Mouse (Mus musculus): ENCODE results near the gene Pard3b.

The Pard3b gene

GRCm38 (mm10) chr1:61651454-61652271 is 13.0 kb downstream of the Pard3b start:
- Histone ChIP-seq H3K27me3 (ENCODE audit: insufficient read depth, low read length) (no peaks in the 10 kb centered on the region), H3K36me3 (ENCODE audit: insufficient read depth, low read length) (no peaks in the 10 kb centered on the region), H3K4me1 (replicated peaks; ENCODE audit: low read depth, low read length) (no peaks in the 10 kb centered on the region), H3K9me3 (ENCODE audit: low read length) (no peaks in the 10 kb centered on the region), H3K4me3 (replicated peaks; ENCODE audit: low read length) (no peak overlapping the region)
- TF ChIP-seq POU5F1 (IDR thresholded peaks at IDR 0.05; ENCODE audit: borderline replicate concordance, low read length) (no peak), CTCF (conservative IDR thresholded peaks at IDR 0.05; ENCODE audit: low read length) (no peak), NANOG (IDR thresholded peaks at IDR 0.05; ENCODE audit: borderline replicate concordance, low read length) (no peak)

DNA sequence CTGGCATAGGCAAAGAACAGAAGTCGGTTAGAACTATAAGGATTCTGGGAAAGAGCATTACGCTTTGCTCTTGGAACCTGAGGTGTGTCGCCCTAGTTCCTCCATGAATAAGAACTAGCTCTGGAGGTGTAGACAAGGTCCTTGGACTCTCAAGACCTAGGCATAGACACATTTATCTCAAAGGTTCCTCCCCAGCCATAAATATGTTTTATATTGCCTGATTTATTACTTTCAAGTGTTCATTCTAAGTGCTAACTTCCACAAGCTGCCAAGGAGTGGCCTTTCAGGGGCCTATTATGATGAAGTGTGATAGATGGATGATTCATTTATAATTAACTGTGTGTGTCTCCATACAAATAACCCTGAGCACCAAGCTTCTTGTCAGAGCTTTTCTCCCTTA is 19.1 kb downstream of the Pard3b start:
- no peaks in the 10 kb centered on the region for H3K4me1 ChIP-seq (replicated peaks; ENCODE audit: low read depth, low read length)
- no peaks in the 10 kb centered on the region for H3K9me3 ChIP-seq (ENCODE audit: low read length)
- no peaks in the 10 kb centered on the region for H3K36me3 ChIP-seq (ENCODE audit: insufficient read depth, low read length)
- H3K27me3 ChIP-seq (ENCODE audit: insufficient read depth, low read length), result no peaks in the 10 kb centered on the region
- TF ChIP-seq POU5F1 (IDR thresholded peaks at IDR 0.05; ENCODE audit: borderline replicate concordance, low read length) (no peak), NANOG (IDR thresholded peaks at IDR 0.05; ENCODE audit: borderline replicate concordance, low read length) (no peak), CTCF (conservative IDR thresholded peaks at IDR 0.05; ENCODE audit: low read length) (no peak)
- no peak overlapping the region for H3K4me3 ChIP-seq (replicated peaks; ENCODE audit: low read length)

- TF ChIP-seq NANOG (IDR thresholded peaks at IDR 0.05; ENCODE audit: borderline replicate concordance, low read length) (no peak), CTCF (conservative IDR thresholded peaks at IDR 0.05; ENCODE audit: low read length) (no peak), POU5F1 (IDR thresholded peaks at IDR 0.05; ENCODE audit: borderline replicate concordance, low read length) (no peak)
- Histone ChIP-seq H3K9me3 (ENCODE audit: low read length) (no peaks in the 10 kb centered on the region), H3K4me3 (replicated peaks; ENCODE audit: low read length) (no peak overlapping the region)
Measured at GRCm38 (mm10) chr1:61659931-61660330, 21.3 kb downstream of the Pard3b start.

DNA sequence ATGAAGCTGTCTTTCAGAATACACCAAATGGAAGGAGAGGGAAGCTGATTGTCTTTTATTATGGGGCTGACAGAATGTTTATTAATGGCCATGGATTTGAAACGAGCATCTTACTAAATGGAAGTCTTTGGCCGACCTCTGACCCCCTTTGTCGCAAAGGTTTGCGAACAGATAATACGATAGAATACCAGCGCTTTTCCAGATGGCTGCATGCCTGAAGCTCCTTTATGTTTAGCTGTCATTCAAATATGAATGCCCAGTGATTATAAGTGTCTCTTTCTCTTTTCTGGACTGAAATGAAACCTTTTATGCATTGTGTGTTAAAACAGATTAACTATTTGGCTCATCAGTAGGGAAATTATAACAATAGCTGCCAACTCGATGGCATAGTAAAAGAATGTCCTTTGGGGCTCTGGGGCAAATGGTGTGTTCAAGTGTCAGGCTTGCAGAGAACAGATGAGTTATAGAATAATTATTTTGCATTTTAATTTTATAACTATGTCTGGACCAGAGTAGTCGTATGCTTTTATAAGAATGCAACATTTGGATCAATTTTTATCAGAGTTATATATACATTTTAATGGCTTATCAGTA is 46.7 kb downstream of the Pard3b start:
- no peak for TF ChIP-seq NANOG (IDR thresholded peaks at IDR 0.05; ENCODE audit: borderline replicate concordance, low read length)
- no peak for TF ChIP-seq CTCF (conservative IDR thresholded peaks at IDR 0.05; ENCODE audit: low read length)
- TF ChIP-seq POU5F1 (IDR thresholded peaks at IDR 0.05; ENCODE audit: borderline replicate concordance, low read length), result no peak
- H3K4me1 ChIP-seq (replicated peaks; ENCODE audit: low read depth, low read length), result peaks cover 14% of the 10 kb centered on the region

More at GRCm38 (mm10) chr1:61659931-61660330, 21.3 kb downstream of the Pard3b start:
- Histone ChIP-seq H3K4me1 (replicated peaks; ENCODE audit: low read depth, low read length) (no peaks in the 10 kb centered on the region), H3K36me3 (ENCODE audit: insufficient read depth, low read length) (no peaks in the 10 kb centered on the region), H3K27me3 (ENCODE audit: insufficient read depth, low read length) (no peaks in the 10 kb centered on the region)

DNA sequence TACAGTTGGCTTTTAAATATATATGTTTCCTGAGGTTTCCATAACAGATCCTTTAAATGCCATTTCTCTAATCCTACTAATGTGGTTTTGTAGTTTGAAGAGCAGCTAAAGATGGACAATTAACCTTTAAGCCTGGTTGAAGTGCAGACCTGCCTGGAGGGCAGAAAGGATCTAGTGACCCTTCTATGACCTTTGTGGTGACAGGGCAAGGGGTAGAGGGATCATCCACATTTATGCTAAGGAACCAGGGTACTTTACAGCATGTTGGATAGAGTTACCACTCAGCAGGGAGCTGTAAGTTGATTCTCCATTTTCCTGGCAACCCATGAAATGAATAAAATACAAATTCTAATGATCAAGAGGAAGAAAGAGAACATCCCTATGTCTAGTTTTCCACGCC is 47.3 kb downstream of the Pard3b start:
- Histone ChIP-seq H3K9me3 (ENCODE audit: low read length) (no peaks in the 10 kb centered on the region), H3K4me3 (replicated peaks; ENCODE audit: low read length) (no peak overlapping the region), H3K4me1 (replicated peaks; ENCODE audit: low read depth, low read length) (peaks cover 14% of the 10 kb centered on the region), H3K27me3 (ENCODE audit: insufficient read depth, low read length) (no peaks in the 10 kb centered on the region), H3K36me3 (ENCODE audit: insufficient read depth, low read length) (no peaks in the 10 kb centered on the region)
- TF ChIP-seq CTCF (conservative IDR thresholded peaks at IDR 0.05; ENCODE audit: low read length) (no peak), POU5F1 (IDR thresholded peaks at IDR 0.05; ENCODE audit: borderline replicate concordance, low read length) (no peak), NANOG (IDR thresholded peaks at IDR 0.05; ENCODE audit: borderline replicate concordance, low read length) (no peak)

More for the DNA sequence above, 46.7 kb downstream of the Pard3b start:
- no peaks in the 10 kb centered on the region for H3K9me3 ChIP-seq (ENCODE audit: low read length)
- no peak overlapping the region for H3K4me3 ChIP-seq (replicated peaks; ENCODE audit: low read length)
- no peaks in the 10 kb centered on the region for H3K27me3 ChIP-seq (ENCODE audit: insufficient read depth, low read length)
- no peaks in the 10 kb centered on the region for H3K36me3 ChIP-seq (ENCODE audit: insufficient read depth, low read length)

DNA sequence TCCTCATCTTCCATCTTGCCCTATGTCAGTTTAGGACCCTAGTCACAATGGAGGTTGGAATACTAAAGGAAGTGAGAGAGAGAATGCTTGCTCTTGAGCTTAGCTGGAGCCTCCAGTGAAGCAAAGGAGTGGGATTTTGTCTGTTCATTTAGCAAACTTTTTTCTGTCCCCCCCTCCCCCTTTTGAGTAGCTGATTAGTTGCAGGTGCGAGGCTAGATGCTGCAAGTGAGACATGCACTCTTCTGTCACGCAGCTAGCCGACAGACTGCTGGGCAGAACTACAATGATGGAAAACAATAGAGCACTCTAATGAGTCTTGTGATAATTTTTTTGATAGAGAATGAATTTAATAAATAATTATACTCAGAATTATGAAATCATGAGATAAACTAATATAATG is 49.7 kb downstream of the Pard3b start:
- no peak overlapping the region for H3K4me3 ChIP-seq (replicated peaks; ENCODE audit: low read length)
- H3K36me3 ChIP-seq (ENCODE audit: insufficient read depth, low read length), result no peaks in the 10 kb centered on the region
- TF ChIP-seq POU5F1 (IDR thresholded peaks at IDR 0.05; ENCODE audit: borderline replicate concordance, low read length), result no peak
- H3K4me1 ChIP-seq (replicated peaks; ENCODE audit: low read depth, low read length), result peaks cover 14% of the 10 kb centered on the region
- no peaks in the 10 kb centered on the region for H3K9me3 ChIP-seq (ENCODE audit: low read length)
- H3K27me3 ChIP-seq (ENCODE audit: insufficient read depth, low read length), result no peaks in the 10 kb centered on the region

DNA sequence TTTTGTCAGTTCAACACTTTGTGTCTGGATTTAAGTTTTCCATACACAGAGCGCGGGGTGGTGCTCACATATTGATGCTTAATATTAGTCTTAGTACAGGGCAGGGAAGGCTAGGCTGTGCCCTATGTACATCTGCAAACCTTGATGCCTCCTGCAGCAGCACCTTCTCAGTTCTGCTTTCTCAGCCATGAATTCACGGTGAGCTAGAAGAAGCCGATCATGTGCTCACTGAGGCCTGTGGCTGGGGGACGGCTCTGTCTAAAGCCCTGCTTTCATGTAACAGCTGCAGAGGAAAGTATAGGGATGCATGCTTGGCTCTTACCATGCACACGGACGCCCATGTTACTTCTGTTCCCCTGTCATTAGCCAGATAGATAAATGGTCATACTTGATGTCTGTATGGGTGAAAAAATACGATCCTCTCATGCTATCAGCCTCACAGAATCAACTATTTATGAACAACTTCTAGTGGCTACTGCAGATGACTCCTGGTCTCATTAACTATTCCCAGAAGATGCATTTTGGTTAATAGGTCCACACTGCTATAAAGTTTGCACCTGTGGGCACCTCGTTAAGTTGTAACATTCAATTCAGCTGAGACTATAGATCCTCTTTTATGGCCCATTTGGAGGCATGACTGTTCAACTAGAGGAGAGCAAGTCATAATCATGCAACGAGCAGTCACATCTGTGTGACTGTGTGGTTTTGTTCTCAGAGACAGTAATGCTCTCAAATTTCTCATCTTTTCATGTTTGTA is 60.0 kb downstream of the Pard3b start:
- H3K36me3 ChIP-seq (ENCODE audit: insufficient read depth, low read length), result no peaks in the 10 kb centered on the region
- no peaks in the 10 kb centered on the region for H3K4me1 ChIP-seq (replicated peaks; ENCODE audit: low read depth, low read length)
- no peak overlapping the region for H3K4me3 ChIP-seq (replicated peaks; ENCODE audit: low read length)
- no peaks in the 10 kb centered on the region for H3K9me3 ChIP-seq (ENCODE audit: low read length)
- no peaks in the 10 kb centered on the region for H3K27me3 ChIP-seq (ENCODE audit: insufficient read depth, low read length)
- TF ChIP-seq CTCF (conservative IDR thresholded peaks at IDR 0.05; ENCODE audit: low read length), result no peak
- no peak for TF ChIP-seq NANOG (IDR thresholded peaks at IDR 0.05; ENCODE audit: borderline replicate concordance, low read length)
- no peak for TF ChIP-seq POU5F1 (IDR thresholded peaks at IDR 0.05; ENCODE audit: borderline replicate concordance, low read length)

- Histone ChIP-seq H3K36me3 (ENCODE audit: insufficient read depth, low read length) (no peaks in the 10 kb centered on the region), H3K4me1 (replicated peaks; ENCODE audit: low read depth, low read length) (no peaks in the 10 kb centered on the region), H3K4me3 (replicated peaks; ENCODE audit: low read length) (no peak overlapping the region), H3K9me3 (ENCODE audit: low read length) (no peaks in the 10 kb centered on the region), H3K27me3 (ENCODE audit: insufficient read depth, low read length) (no peaks in the 10 kb centered on the region)
- TF ChIP-seq CTCF (conservative IDR thresholded peaks at IDR 0.05; ENCODE audit: low read length), result no peak
- no peak for TF ChIP-seq NANOG (IDR thresholded peaks at IDR 0.05; ENCODE audit: borderline replicate concordance, low read length)
- TF ChIP-seq POU5F1 (IDR thresholded peaks at IDR 0.05; ENCODE audit: borderline replicate concordance, low read length), result no peak
Measured at GRCm38 (mm10) chr1:61709812-61710211, 71.2 kb downstream of the Pard3b start.
